Mouse (Mus musculus): ENCODE measurements at regions not wholly inside any gene's neighbourhood (a gene's known extent, or its start where the extent isn't known, plus 50 kb on each side); places are given as distances from the start of the nearest gene placed in this dataset.
A peak's percentile ranks its signal among the peaks of the same experiment; 100 is the strongest.

- DNase-seq (ENCODE audit: low read depth, low spot score): no peak
These were observed 227.5 kb downstream of the Zfp36l1 start for GRCm38 (mm10) chr12:79885286-79885685.

- no peak for DNase-seq (ENCODE audit: low read depth, low spot score)
These were observed 229.2 kb downstream of the Zfp36l1 start for GRCm38 (mm10) chr12:79883651-79884050.

GRCm38 (mm10) chr12:79880751-79881261, 232.0 kb downstream of the Zfp36l1 start:
- DNase-seq (ENCODE audit: low read depth, low spot score): no peak

GRCm38 (mm10) chr12:79880346-79880745, 232.5 kb downstream of the Zfp36l1 start:
- DNase-seq (ENCODE audit: low read depth, low spot score): no peak

GRCm38 (mm10) chr12:79879918-79880273, 232.9 kb downstream of the Zfp36l1 start:
- DNase-seq (ENCODE audit: low read depth, low spot score): no peak

- peak; percentile 28 for DNase-seq (ENCODE audit: low read depth, low spot score)
These were observed 233.5 kb downstream of the Zfp36l1 start for GRCm38 (mm10) chr12:79879093-79879917.

GRCm38 (mm10) chr12:79878766-79879092, 234.1 kb downstream of the Zfp36l1 start:
- no peak for DNase-seq (ENCODE audit: low read depth, low spot score)

GRCm38 (mm10) chr12:79878163-79878562, 234.7 kb downstream of the Zfp36l1 start:
- DNase-seq (ENCODE audit: low read depth, low spot score): no peak

GRCm38 (mm10) chr12:79874333-79874732, 238.5 kb downstream of the Zfp36l1 start:
- no peak for DNase-seq (ENCODE audit: low read depth, low spot score)

GRCm38 (mm10) chr12:79865179-79865552, 247.6 kb downstream of the Zfp36l1 start:
- peak; percentile 9 for DNase-seq (ENCODE audit: low read depth, low spot score)

GRCm38 (mm10) chr12:79864346-79865178, 248.3 kb downstream of the Zfp36l1 start:
- DNase-seq (ENCODE audit: low read depth, low spot score): peak; percentile 30

Data from ZHBTc4 (cell line).